Mouse (Mus musculus): Measurements from ENCODE around the gene Trmt6.

- TF ChIP-seq GATA1 (IDR thresholded peaks at IDR 0.05; ENCODE audit: low read length), result no peak
- TF ChIP-seq TAL1 (IDR thresholded peaks at IDR 0.05; ENCODE audit: low read length), result no peak
Measured at GRCm38 (mm10) chr2:132841071-132841470, 25.2 kb upstream of the Trmt6 start.
